Mouse (Mus musculus) bone marrow, adult 2 months (tissue): ENCODE results near the gene Olfr113. TPM values are rescaled to one million over a fixed set of nuclear protein-coding genes. Genes with fewer than 3 reads are reported as not detected.
"Not testable (repeated sequence)": the region's sequence is repeated elsewhere in the genome, so short reads cannot be mapped to it uniquely, and the experiment has no call there.

Source experiments
- H3K27ac ChIP-seq: fragments of 200-500 bp; 2 replicates; pipeline ENCODE4 v1.5.1; 2012; ENCODE audit warnings: low read depth, mild to moderate bottlenecking, control low read depth, inconsistent platforms, low read length; ENCODE audit not compliant: control insufficient read depth, poor library complexity, insufficient read depth
- H3K4me1 ChIP-seq: fragments of 200-500 bp; 2 replicates; pipeline ENCODE4 v1.6.1; 2011; ENCODE audit warnings: low read length; ENCODE audit not compliant: control insufficient read depth, insufficient read depth
- H3K4me3 ChIP-seq: fragments of 200-500 bp; replicated peaks from 2 replicates; pipeline ENCODE3; 2011; ENCODE audit warnings: mild to moderate bottlenecking, low read depth, low read length, control low read depth; ENCODE audit not compliant: control insufficient read depth
- CTCF ChIP-seq: fragments of 200-500 bp; IDR thresholded peaks from 2 replicates; pipeline ENCODE4 v1.5.1; 2011; ENCODE audit warnings: low read length, control low read depth; ENCODE audit not compliant: control insufficient read depth, insufficient read depth
- POLR2A ChIP-seq: fragments of 200-500 bp; IDR thresholded peaks from 2 replicates; pipeline ENCODE4 v1.6.1; 2011; ENCODE audit warnings: low read depth, mild to moderate bottlenecking, control low read depth, low read length, borderline replicate concordance; ENCODE audit not compliant: control insufficient read depth
- WGBS: fragments of 180-500 bp; shearing (Covaris S2); methylation state at CpG from one replicate; pipeline ENCODE4 v1.1.7; 2018; 5-methylcytosine and 5-hydroxymethylcytosine counted together
- polyA plus RNA-seq: library from polyadenylated mRNA; stranded (reverse); fragments of >200 nt; gene quantifications from 2 replicates; pipeline ENCODE4 v1.2.4, GENCODE M21; 2011; ENCODE audit warnings: low replicate concordance; ENCODE audit not compliant: missing spikeins, insufficient read depth, insufficient read length

The Olfr113 gene
- polyA plus RNA-seq, 1 experiment: not detected

DNA sequence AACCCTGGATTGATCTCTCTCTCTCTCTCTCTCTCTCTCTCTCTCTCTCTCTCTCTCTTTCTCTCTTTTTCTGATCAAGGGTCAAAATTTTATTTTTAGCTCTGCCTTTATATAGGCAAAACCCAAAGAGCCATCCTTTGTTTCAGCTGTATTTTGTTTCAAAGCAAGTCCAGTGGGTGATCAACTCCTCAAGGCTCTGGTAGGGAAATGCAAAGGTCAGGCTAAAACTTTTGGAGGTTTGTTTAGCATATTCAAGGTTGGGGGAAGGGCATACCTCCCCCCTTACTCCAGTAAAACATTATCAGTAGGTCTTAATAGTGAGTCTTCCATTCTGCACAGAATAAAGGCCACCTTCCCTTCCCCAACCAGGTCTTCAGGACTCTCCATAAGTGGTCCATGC lies 42.3 kb downstream of the Olfr113 start:
- H3K4me3 ChIP-seq: no peak overlapping the region
- H3K27ac ChIP-seq: no peak overlapping the region
- TF ChIP-seq POLR2A (no peak), CTCF (no peak)
- H3K4me1 ChIP-seq: no peaks in the 10 kb centered on the region

DNA sequence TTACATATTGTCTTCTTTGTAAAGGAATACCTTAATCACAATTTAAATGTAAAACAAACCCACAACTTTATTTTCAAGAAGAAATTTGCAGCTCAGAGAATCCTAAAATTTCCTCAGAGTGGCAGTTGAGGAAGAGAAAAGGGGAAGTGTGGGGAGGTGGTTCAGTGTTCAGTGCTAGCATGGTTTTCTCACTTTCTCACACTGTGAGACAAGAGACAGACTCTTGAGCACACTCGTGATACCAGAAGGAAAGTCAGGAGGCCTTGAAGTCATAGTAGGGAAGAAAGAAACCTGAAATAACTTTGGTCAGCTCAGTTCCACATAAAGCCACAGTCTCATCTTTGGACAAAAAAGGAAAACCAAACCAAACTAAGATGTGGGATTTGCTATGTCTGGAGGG lies 52.0 kb downstream of the Olfr113 start:
- H3K4me3 ChIP-seq, H3K4me1 ChIP-seq, H3K27ac ChIP-seq: not testable (repeated sequence)
- WGBS: 3% methylated on average over 1 of the region's 1 CpGs

DNA sequence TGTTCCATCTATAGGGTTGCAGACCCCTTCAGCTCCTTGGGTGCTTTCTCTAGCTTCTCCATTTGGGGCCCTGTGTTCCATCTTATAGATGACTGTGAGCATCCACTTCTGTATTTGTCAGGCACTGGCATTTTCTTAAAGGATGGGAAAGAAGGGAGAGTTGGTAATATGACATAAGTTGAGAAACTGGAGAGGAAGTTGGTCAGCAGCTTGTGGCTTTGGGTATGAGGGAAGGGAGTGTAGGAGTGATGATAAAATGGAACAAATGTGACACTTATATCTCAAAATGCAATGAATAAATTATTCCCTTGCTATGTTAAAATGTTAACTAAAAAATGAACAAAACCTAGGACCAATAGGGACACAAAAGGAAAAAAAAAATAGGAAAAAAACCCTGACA lies 52.9 kb downstream of the Olfr113 start:
- not testable (repeated sequence) for H3K4me3 ChIP-seq, H3K4me1 ChIP-seq, H3K27ac ChIP-seq

Other genes starting within 250 kb of the Olfr113 start
- not detected in 2 replicates for gene Olfr103, start 238.0 kb downstream of the Olfr113 start, polyA plus RNA-seq
- not detected in 2 replicates for gene Olfr104-ps, start 218.1 kb downstream of the Olfr113 start, polyA plus RNA-seq
- not detected in 2 replicates for gene Olfr105-ps, start 198.6 kb downstream of the Olfr113 start, polyA plus RNA-seq
- gene Olfr106-ps, start 187.3 kb downstream of the Olfr113 start, polyA plus RNA-seq: not detected in 2 replicates
- not detected in 2 replicates for gene Olfr107, start 178.4 kb downstream of the Olfr113 start, polyA plus RNA-seq
- not detected in 2 replicates for gene Olfr108, start 132.2 kb downstream of the Olfr113 start, polyA plus RNA-seq
- not detected in 2 replicates for gene Olfr109, start 118.7 kb downstream of the Olfr113 start, polyA plus RNA-seq
- not detected in 2 replicates for gene H2-M2, start 94.1 kb downstream of the Olfr113 start, polyA plus RNA-seq
- gene Olfr110, start 85.2 kb downstream of the Olfr113 start, polyA plus RNA-seq: 0.59 and 1.5 TPM in 2 replicates
- not detected in 2 replicates for gene Olfr111, start 69.6 kb downstream of the Olfr113 start, polyA plus RNA-seq
- not detected in 2 replicates for gene Olfr112, start 8.2 kb downstream of the Olfr113 start, polyA plus RNA-seq
- not detected in 2 replicates for gene Olfr114, start 15.1 kb upstream of the Olfr113 start, polyA plus RNA-seq
- gene Olfr115, start 49.4 kb upstream of the Olfr113 start, polyA plus RNA-seq: not detected in 2 replicates
- gene Olfr116, start 49.5 kb upstream of the Olfr113 start, polyA plus RNA-seq: not detected in 2 replicates
- not detected in 2 replicates for gene Olfr117, start 86.1 kb upstream of the Olfr113 start, polyA plus RNA-seq
- gene Olfr118, start 89.3 kb upstream of the Olfr113 start, polyA plus RNA-seq: not detected in 2 replicates
- gene Olfr119, start 118.9 kb upstream of the Olfr113 start, polyA plus RNA-seq: not detected in 2 replicates
- not detected in 2 replicates for gene Olfr120, start 144.1 kb upstream of the Olfr113 start, polyA plus RNA-seq
- gene Olfr121, start 171.2 kb upstream of the Olfr113 start, polyA plus RNA-seq: not detected in 2 replicates
- gene Olfr122, start 190.9 kb upstream of the Olfr113 start, polyA plus RNA-seq: not detected in 2 replicates
- not detected in 2 replicates for gene Olfr123, start 215.9 kb upstream of the Olfr113 start, polyA plus RNA-seq
- not detected in 2 replicates for gene Olfr124, start 222.2 kb upstream of the Olfr113 start, polyA plus RNA-seq